Mouse (Mus musculus): ENCODE results near the gene Spock1.
"Not testable (repeated sequence)": the region's sequence is repeated elsewhere in the genome, so short reads cannot be mapped to it uniquely, and the experiment has no call there.

The Spock1 gene

DNA sequence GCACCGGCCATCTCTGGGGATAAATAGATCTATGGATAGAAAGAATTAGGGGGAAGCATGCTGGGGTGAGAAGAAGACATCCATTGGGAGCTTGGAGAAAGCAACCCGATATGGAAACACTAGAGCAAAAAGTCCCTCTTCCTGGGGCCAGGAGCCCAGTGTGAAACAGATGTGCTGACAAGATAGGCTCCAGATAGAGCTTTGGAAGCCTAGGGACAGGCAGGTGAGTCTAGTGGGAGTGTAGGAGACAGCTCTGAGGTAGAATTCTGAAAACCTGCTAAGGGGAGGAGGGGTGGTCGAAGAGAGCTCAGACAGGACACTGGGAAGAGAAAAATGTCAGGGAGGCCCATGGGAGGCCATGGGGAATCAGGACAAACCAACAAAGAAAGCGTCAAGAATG is 260.7 kb downstream of the Spock1 start:
- no peak for DNase-seq

DNA sequence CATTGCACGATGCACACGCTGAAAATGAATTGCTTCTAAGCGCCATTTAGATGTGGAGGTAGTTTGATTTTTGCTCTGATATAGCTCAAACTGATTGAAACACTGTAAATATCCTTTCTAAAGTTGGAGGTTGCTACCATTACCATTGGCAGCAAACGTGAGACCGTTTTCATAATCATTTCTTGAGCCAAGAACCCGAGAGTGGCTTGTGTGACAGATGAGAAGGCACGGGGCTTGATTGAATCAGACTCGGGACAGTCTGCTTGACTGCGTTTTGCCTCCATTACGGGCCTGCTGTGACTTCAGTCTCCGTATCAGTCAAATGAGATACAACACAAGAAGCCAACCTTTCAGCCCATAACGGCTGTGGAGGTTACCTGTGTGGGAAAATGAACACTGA is 265.1 kb downstream of the Spock1 start:
- peak in 1 of 2 experiments; percentile 29 for DNase-seq

DNA sequence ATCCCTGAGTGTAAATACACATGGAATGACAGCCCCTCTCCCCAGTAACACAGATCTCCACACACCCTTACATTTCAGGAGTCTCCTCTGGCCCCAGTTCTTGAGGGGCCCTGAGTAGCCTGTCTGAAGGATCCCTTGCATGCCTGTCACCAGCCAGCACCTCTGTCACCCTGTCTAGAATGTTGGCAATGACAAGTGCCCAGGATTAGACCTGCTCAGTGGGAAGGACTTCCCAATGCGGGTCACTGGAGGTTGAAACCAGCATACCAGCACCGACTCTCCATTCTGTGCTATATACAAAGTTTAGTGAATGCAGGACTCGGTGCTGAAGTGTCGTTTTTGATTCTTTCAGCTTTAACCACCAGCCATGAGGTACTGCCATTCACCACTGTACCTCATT is 266.5 kb downstream of the Spock1 start:
- no peak for DNase-seq

DNA sequence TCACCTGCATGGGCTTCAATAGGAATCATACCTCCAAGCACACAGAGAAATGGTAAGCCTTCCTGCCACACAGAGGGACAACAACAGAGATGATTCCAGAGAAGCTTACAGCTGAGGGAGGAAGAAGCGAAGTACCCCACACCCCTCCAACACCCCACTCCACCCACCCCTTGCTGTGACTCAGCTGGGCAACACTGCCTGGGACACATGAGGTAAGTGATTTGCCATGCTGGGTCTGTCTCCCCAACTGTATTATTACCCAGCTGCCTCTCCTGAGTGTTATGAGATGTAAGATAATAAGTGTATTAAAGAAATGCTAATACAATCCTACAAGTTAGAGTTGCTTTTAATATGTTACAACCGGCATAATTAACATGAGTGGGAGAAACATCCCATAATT is 267.2 kb downstream of the Spock1 start:
- no peak for DNase-seq

DNA sequence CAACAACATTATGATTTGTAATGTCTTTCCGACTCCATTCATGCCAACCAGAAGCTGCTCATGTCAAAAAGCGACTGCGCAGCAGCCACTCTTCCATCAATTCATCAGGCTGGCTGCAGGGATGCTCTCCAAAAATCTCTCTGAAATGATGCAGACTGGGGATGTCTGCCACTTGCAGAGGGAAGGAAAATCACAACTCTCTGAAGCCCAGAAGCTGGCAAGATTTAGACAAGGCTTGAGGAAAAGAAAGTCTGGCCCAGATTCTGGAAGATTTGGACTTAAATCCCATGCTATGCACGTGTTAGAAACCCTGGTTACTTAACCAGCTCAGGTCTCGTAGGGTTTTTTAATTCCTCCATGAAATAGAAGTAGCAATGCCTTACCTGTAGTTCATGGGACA is 269.3 kb downstream of the Spock1 start:
- no peak for DNase-seq

DNA sequence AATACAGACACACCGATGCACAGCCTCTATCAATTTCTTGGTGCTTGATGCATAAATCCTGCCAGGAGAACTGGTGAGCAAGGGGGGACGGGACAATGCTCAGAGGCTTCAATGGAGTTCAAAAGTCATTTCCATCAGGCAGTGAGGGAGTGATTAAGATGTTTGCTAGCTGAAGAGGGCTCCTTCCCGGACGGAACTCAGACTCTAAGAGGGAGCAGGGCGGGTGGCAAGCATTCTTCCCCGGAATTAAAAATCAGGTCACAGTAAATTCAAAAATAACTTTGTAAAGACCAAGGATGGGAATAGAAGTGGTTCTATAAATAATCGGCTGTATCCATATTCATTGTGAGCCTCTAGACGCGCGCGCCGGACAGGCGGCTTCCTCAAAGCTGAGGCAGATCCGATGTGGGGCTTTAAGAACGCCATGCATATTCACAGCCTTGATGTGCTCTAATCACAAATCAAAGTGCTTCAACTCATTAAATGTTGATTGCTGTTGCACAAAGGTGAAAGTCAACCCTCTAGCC is 270.5 kb downstream of the Spock1 start:
- no peak for DNase-seq

DNA sequence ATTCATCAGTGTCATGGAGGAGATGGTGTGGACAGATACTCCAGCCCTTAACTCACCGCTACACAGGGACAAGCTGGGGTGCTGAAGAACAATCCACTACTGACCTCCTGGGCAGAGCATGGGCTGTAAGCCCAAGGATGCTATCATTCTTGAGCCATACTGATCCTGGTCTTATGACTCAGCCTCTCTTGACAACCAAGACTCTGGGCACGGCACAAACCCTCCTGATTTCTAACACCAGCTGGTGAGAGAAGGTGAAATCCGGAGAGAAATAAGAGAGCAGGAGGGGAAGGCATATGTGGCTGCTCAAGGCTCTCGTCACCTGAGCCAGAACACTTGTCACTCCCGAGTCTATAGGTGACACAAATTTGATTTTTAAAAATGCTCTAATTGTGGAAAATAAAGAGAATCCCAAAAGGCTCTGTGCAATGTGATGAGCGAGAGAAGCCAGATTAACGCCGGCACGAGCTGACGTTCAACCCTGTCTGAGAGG is 271.0 kb downstream of the Spock1 start:
- DNase-seq, result peak; percentile 55 to 64

DNA sequence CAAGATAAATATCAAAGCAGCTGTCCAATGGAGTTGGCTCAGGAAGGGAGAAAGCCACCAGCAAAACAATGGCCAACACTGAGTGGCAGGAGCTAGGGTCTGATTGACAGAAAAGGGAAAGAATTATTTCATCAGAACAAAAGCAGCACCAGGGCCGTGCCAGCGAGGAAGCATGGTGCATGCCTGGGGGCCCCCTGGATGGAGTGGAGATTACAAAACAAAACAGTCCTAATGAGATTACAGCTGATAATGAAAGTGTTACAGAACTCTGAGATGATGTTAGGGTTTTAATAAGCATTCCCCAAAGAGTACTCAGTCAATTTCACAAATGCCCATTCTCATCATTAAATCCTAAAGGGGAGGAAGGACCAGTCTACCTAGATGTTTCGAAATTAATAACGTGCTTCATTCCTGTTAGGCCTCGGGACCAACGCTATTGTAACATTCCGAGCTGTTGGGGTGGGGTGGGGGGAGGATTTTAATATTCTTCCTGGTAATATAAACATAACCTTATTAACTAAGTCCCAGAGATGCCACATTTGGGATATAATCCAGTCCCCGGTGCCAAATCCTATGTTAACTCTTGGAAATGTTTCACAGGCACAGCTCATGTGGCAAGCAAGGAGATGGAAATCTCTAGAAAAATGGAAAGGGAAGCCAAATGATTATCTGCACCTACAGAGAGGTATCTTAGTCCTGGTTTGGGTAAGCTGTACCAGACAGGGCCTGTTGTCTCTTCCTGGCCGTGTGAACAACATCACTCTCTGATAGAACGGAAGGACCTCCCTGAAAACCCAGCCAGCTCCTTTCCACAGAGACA is 271.7 kb downstream of the Spock1 start:
- DNase-seq, result no peak

DNA sequence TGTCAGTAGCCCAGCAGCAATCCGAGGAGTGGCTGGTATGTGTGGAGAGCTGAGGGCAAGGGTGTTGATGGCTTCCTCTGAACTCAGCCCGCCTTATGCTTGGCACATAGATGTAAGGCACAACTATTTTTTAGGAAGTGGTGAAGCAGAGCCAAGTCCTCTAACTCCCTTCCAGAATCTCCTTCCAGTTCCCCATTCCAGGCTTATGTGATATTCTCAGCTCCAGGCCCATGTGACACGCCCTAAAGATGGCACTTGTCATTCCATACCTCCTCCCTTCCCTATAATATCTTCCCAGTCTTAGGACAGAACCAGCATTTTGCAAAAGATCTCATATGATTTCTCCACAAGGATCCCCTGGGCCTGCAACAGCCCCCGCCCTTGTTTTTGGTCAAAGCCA is 277.6 kb downstream of the Spock1 start:
- DNase-seq, result no peak

DNA sequence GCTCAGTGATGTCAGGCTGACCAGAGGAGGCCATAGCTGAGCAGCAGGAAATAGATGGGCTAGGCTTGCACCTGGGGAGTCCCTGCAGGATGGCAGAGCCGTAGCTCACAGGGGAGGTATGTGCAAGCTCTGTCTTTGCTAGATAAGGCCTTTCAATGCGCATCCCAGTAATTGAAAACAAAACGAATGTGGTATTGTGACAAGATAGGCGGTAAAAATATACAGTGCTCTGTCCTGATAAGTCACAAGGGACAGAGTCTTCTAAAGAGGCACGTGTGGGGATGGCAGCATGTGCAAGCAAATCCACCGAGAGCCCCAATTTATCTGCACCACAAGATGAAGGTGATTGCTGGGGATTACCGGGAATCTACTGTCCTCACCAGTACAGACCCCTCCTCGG is 279.9 kb downstream of the Spock1 start:
- no peak for DNase-seq

DNA sequence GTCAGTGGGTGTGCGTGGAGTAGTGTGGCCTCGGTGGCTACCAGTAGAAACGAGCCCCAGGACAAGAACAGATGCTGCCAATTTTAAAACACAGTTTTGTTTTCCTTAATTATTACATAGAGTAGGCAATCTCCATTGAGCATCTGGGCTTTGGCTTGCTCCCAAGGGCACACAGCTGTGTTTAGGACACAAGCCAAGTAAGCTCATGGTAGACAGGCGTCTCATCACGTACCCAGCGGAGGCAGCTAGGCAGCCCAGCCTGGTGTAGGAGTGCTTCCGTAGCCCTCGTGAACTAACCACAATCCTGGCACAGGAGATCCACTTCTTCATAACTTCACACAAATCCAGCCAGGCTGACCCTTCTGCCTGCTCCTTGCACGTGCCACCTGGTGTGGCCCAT is 281.7 kb downstream of the Spock1 start:
- DNase-seq, result no peak

DNA sequence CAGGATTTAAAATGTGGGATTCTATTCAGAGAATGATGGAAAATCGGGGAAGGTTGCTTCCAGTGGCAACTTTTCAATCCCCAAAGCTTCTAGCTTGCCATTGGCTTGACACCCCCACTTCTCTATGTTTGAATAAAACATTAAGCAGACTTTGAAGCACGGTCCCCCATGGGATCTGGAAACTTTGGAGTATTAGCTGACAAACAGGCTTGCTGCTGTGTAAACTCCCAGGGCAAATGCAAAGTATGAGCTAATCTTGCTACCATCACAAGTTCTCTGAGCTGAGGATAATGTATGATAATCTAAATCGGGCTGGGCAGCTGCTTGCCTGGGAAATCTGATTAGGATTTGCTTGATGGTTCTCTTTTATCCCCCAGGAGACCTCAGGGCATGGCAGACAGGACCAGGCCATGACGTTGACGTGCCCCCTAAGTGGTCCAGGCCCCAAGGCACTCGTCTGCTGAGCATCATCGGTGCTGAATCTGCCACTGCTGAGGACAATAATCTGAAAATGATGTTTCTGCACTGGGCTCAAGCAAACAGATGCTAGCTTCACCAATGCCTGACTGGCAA is 284.1 kb downstream of the Spock1 start:
- no peak for DNase-seq

DNA sequence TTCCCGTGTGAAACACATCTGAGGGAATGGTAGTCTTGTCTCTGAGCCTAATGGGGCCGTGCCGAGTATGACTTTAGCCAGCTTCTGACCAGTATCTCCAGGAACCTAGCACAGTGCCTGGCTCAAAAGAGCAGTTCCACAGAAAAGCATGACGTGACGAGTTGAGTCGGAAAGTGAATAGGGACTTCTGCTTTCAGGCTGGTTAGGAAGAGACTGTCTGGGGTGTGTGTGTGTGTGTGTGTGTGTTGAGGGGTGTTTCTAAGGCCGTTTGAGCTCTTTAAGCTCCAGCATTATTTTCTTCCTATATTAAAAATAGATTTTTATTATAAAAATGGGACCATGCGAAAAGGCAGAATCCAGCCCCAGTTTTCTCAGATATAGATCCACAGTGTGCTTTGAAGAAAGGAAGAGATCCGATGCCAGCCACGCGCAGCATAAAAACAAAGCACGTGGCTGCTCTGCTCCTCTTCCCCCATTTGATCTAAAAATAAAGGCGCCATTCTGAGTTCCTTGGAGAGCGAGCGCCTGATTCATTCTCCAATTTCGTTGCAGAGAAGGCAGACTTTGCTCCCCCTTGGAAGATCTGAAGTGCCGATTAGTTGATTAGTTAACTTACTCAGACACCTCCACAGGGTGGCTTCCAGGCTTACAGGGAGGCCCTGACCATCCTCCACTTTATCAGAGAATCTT is 288.9 kb downstream of the Spock1 start:
- DNase-seq, result no peak

DNA sequence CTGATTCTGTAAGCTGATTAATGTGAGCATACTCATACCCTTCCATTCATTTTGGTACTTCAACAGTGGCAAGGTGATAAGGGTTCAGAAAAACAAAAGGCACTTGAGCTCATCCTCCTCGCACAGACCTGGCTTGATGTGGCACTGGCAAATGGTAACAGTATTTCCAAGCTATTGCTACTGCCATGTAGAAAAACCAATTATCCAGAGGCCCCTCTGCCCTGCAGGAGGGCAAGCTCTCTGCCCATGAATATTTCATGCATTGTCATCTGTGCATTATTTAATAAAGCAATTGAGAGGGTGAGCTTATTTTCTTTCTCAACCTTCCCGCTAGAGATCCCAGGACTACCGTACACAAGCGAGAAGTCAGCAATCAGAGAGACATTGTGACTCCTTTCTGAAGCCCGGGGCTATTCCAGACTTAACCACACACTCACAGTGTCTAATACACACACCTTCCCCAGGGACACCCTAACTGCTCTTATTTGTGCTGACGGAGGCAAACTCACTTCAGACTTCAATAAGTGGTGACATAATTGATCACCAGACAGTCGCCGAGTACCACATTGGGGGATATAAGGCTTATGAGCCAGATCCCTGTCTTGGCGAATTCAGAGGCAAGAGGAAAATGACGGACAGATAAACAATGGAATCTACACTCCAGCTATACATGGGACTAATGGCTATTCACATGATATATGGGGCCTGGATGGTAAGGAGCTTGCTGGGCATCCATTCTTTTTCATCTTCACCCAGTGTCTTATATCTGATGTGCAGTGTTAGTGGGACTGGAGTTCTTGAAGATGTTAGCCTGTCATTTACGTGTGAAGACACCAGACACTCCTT is 296.6 kb downstream of the Spock1 start:
- DNase-seq, result no peak

DNA sequence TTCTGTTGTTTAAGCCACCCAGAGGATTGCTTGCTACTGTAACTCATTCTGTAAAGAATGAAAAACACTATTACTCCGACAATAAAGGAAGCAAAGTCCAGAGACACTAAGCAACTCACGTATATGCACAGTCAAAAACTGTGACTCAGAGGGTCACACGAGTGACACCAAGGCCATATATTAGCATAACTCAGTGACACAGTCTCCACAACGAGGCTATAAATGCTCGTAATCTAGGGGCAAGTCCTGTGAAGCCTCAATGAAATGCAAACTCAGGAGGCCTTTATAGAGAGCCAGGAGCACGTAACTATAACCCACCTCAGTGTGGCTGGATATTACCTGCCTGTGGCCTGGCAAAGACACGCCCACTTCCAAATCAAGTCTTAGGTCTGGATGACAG is 298.2 kb downstream of the Spock1 start:
- DNase-seq, result no peak

DNA sequence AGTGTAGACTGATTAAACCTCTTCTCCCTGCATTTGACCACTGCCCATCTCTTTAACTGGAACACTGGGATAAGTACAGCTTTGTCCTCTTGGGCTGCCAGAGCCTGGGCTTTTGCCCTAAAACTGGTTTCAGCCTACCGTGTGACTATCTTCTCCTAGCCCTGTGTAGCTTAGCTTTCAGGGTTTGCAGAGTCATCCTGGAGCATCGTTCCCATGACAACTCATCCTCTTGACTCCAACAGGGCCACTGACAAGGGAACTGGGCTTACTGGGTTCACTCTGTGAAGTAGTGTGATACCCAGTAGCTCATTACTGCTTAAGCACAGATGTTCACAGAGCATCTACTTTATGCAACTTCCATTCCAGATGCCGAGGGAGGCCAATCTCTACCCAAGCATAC is 303.7 kb downstream of the Spock1 start:
- DNase-seq, result no peak

DNA sequence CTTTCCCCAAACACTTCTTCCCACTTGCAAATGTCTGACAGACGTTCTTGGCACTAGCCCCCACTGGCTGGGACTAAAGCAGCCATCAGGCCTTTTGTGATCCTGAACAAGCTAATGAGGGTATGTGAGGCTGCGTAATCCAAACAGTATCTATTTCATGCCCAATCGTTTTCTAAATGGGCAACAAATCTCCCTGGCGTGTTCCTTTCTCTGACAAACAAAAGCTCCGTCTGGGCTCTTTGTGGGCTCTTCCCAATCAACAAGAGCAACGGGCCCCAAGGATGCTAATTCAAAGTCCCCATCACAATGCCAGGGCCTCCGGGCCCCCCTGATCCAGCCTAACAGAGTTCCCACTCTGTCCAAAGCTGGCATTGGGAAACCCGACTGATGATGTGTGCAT is 304.9 kb downstream of the Spock1 start:
- no peak for DNase-seq

DNA sequence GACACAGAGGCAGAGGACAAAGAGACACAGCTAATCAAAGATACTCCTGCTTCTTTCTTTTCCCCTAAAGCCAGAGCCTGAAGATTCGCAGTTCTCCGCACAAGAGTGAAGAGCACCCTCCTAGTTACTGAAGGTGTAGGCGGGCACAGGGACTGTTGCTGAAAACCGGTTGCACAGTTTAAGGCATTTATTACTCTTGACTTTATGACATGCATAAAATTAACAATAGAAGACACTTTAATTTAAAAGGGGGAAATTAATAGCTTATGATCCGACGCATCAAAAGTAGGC is 312.4 kb downstream of the Spock1 start:
- DNase-seq, result no peak

DNA sequence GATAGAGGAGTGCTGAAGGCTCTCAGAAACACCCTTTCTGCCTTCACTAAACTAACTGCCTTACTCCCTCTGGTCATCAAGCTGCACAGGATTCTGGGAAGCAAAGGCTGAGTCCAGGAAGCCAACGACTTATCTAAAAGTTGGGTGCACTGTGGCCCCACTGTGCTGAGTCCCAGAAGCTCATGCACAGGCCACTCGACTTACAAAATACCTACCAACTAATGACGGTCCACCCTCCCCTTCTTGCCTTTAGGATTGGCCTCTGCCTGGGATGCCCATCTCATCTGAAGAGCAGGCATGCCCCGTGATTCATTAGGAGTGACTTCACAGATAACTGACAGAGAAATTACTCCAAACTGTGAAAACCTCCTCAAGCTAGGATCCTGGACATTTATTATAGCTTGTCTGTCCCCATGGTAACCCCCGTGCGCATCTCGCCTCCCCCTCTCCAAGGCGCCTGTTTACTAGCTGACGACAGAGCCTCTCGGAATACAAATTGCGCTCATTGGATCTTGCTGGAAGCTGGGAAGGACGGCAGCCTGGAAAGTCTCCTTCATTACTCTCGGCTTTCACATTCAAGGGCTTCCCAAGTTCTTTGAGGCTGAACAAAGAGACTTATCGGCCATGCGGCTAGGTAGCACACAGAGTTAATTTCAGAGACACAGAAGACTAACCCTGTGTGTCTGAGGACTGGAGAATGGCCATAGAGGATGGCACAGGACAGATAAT is 312.9 kb downstream of the Spock1 start:
- DNase-seq, result no peak

DNA sequence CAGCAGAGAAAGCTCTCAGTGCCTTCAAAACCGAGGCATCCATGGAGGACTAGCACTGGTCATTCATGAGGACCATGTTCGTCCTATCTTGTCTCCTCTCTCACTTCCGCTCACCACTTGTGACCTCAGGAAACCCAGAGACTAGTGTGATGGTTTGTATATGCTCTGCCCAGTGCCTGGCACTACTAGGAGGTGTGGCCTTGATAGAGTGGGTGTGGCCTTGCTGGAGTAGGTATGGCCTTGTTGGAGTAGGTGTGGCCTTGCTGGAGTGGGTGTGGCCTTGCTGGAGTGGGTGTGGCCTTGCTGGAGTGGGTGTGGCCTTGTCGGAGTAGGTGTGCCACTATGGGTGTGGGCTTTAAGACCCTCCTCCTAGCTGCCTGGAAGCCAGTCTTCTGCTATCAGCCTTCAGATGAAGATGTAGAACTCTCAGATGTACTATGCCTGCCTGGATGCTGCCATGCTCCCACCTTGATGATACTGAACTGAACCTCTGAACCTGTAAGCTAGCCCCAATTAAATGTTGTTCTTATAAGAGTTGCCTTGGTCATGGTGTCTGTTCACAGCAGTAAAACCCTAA is 318.7 kb downstream of the Spock1 start:
- not testable (repeated sequence) for DNase-seq

DNA sequence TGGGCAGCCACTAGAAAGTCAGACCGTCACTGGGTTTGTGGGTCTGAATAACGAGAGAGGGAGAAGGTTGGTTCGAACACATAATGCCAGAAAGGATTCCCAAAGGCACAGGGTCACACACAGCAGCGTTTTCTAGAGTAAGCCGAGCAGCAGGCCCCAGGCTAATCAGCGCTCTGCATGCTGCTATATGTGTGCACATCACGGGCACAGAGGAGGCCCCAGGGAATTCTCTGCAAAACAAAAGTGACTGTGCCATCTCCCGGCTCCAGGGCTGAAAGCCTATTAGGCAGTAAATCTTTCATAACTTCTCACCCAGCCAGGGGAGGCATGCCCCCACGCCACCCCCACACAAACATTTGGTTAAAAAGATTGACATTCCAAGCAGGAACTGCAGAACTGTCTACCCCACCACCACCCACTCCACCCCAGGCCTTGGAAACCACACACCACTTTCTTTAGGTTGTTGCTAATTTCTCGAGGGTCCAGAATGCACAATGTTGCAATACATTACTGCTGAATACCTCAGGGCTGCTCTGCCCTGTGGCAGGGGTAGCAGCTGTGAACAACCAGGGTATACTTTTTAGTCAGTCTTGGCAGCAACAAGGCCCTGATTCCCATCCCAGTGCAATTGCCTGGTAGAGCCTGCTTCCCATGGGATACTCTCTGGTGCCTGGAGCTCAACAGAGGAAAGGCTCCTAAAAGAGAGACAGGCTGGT is 319.4 kb downstream of the Spock1 start:
- no peak for DNase-seq
